15 mouse cellular contexts compared by ENCODE assay signal in the genomic region with DNA sequence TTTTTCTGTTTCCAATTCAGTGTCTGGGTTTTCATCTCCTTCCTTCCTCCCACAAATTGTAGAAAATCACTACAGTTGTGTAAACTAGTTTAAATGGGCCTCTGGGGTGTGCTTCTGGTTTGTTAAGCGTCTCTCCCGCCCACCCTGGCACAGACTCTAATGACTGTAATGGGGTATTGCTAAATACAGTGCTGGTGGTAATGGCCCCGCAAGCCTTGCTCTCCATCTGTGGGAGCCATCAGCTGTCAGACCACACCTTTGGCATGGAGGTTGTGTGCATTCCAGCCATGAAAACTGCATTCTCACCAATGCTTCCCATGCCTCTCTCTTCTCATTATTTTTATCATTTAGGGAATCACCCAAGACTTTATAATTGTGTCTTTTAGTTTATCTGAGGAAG.
"Had no signal": no experiment of that assay in that cellular context is flagged by ENCODE, and none has a peak within 500 bp of the region (broad histone marks: within the 10 kb centered on the region; RNA-seq: fewer than 3 reads in every experiment).

No protein-coding gene starts in this region.

- H3K9ac ChIP-seq: limb, embryonic 12.5 days; liver, embryonic 14.5 days; stomach, embryonic 15.5 days had no signal

- H3K27me3 ChIP-seq: limb, embryonic 12.5 days; stomach, embryonic 15.5 days had no signal

- H3K27ac ChIP-seq: limb, embryonic 12.5 days; liver, embryonic 14.5 days; stomach, embryonic 15.5 days had no signal

- ATAC-seq: intestine, postnatal 0 days; lung, postnatal 0 days had no signal

- H3K36me3 ChIP-seq: limb, embryonic 12.5 days; stomach, embryonic 15.5 days had no signal

- H3K9me3 ChIP-seq: limb, embryonic 12.5 days; stomach, embryonic 15.5 days had no signal

- H3K4me1 ChIP-seq: stomach, embryonic 15.5 days had no signal

- H3K4me2 ChIP-seq: limb, embryonic 12.5 days; stomach, embryonic 15.5 days had no signal

- DNase-seq: kidney, adult 8-10 months; kidney, postnatal 25 days; layer of hippocampus, adult 9-11 months; layer of hippocampus, postnatal 36 days; lung, adult 2 months; lung, postnatal 36 days; midbrain, embryonic 14.5 days; right cerebral cortex, postnatal 14 days; thymus, adult 2 months; thymus, postnatal 25 days had no signal

- H3K4me3 ChIP-seq: limb, embryonic 12.5 days; stomach, embryonic 15.5 days had no signal
